Mouse (Mus musculus): ENCODE data around the gene Ephx1. TPM values are rescaled to one million over a fixed set of nuclear protein-coding genes. Genes with fewer than 3 reads are reported as not detected.

Ephx1 gene
- total and polyA plus RNA-seq, 3 experiments = not detected

DNA sequence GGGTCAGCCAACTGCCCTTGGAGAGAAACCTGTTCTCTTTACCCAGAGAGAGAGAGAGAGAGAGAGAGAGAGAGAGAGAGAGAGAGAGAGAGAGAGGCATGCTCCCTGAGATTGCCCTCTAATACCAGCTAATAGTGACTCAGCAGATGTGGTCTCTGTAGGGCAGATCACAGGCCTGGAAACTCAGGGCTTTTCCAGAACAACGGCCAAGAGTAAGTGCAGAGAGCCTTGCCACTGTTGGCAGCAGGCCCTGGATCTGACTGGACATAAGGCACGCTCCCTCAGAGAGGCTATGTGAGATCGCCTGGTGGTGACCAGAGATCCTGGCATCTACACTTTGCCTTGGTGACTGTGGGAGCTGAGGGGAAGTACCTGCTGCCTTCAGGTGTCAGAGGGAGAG, 10.9 kb downstream of the Ephx1 start:
- peaks cover 14% of the 10 kb centered on the region; the same call in 1 of the 2 replicates for H3K4me1 ChIP-seq (ENCODE audit: insufficient read depth, low read depth, low read length)
- TF ChIP-seq TAL1 (conservative IDR thresholded peaks at IDR 0.05; ENCODE audit: low read depth, low read length) = no peak
- no peak for TF ChIP-seq GATA1 (IDR thresholded peaks at IDR 0.05; ENCODE audit: borderline replicate concordance, low read length)
- TF ChIP-seq POLR2AphosphoS5 (IDR thresholded peaks at IDR 0.05; ENCODE audit: insufficient replicate concordance, low read depth, low read length) = no peak
- TF ChIP-seq GATA2 (IDR thresholded peaks at IDR 0.05; ENCODE audit: borderline replicate concordance, low read depth, low read length) = no peak
- TF ChIP-seq CTCF (IDR thresholded peaks at IDR 0.05; ENCODE audit: low read depth, low read length) = no peak
- H3K27me3 ChIP-seq (ENCODE audit: insufficient read depth, low read length) = peaks cover 67% of the 10 kb centered on the region
- no peaks in the 10 kb centered on the region for H3K36me3 ChIP-seq (replicated peaks)
- no peak overlapping the region for H3K4me3 ChIP-seq (ENCODE audit: low read depth, low read length)
- ATAC-seq (ENCODE audit: extremely low read depth, insufficient number of reproducible peaks, low FRiP score, poor library complexity, severe bottlenecking) (no peak), DNase-seq (ENCODE audit: low spot score) (no peak)
- no peaks in the 10 kb centered on the region for H3K9me3 ChIP-seq (replicated peaks)

DNA sequence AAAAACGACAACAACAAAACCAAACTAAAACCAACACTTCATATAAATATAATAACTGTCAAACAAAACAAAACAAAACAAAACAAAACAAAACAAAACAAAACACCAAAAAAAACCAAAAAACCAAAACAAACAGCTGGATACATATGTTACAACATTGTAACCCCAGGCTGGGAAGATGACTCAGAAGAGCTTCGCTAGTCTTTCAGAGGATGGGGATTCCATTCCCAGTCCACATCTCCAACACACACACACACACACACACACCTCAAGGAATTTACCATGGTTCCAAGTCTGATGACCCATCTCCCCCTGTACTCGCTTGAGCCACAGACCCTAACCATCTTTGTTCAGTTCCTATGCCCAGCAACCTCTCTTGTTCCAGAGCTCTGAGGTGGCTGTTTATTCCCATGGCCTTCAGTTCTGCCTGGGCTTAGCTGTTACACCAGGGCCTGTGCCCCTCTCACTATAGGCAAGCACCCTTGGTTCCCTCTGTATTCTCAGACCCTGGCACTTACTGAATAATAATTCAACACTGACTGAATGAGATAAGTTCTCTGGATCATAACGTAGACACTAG, 11.6 kb downstream of the Ephx1 start:
- no peak for DNase-seq (ENCODE audit: low spot score)
- H3K27me3 ChIP-seq (ENCODE audit: insufficient read depth, low read length) = peaks cover 65% of the 10 kb centered on the region

DNA sequence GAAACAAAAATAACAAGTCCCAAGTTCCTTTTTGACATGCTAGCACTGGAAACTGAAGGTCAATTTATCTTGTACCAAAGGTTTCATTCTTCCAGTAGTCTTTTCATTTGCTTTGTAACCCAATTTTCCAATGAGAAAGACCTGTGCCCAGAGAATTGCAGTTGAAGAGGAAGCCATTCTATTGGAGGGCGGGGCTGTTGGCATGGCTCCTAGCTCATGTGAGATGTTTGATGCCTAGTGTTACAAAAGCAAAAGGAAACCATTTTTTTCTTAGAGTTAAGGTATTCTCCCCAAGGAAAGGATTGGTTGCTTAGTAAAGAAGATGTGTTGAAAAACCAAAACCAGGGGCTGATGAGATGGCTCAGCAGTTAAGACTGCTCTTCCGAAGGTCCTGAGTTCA, 12.4 kb downstream of the Ephx1 start:
- no peaks in the 10 kb centered on the region for H3K36me3 ChIP-seq (replicated peaks)
- H3K4me3 ChIP-seq (ENCODE audit: low read depth, low read length) = no peak overlapping the region
- peaks cover 65% of the 10 kb centered on the region for H3K27me3 ChIP-seq (ENCODE audit: insufficient read depth, low read length)
- DNase-seq (ENCODE audit: low spot score) (no peak), ATAC-seq (ENCODE audit: extremely low read depth, insufficient number of reproducible peaks, low FRiP score, poor library complexity, severe bottlenecking) (no peak)
- no peaks in the 10 kb centered on the region for H3K9me3 ChIP-seq (replicated peaks)
- no peak for TF ChIP-seq GATA1 (IDR thresholded peaks at IDR 0.05; ENCODE audit: borderline replicate concordance, low read length)
- no peak for TF ChIP-seq TAL1 (conservative IDR thresholded peaks at IDR 0.05; ENCODE audit: low read depth, low read length)
- TF ChIP-seq GATA2 (IDR thresholded peaks at IDR 0.05; ENCODE audit: borderline replicate concordance, low read depth, low read length) = no peak
- TF ChIP-seq POLR2AphosphoS5 (IDR thresholded peaks at IDR 0.05; ENCODE audit: insufficient replicate concordance, low read depth, low read length) = no peak
- no peak for TF ChIP-seq CTCF (IDR thresholded peaks at IDR 0.05; ENCODE audit: low read depth, low read length)
- peaks cover 11% of the 10 kb centered on the region; the same call in 1 of the 2 replicates for H3K4me1 ChIP-seq (ENCODE audit: insufficient read depth, low read depth, low read length)

More for the DNA sequence above, 11.6 kb downstream of the Ephx1 start:
- ATAC-seq (ENCODE audit: extremely low read depth, insufficient number of reproducible peaks, low FRiP score, poor library complexity, severe bottlenecking) = no peak
- no peaks in the 10 kb centered on the region for H3K36me3 ChIP-seq (replicated peaks)
- H3K9me3 ChIP-seq (replicated peaks) = no peaks in the 10 kb centered on the region
- no peak for TF ChIP-seq POLR2AphosphoS5 (IDR thresholded peaks at IDR 0.05; ENCODE audit: insufficient replicate concordance, low read depth, low read length)
- no peak for TF ChIP-seq TAL1 (conservative IDR thresholded peaks at IDR 0.05; ENCODE audit: low read depth, low read length)
- TF ChIP-seq GATA1 (IDR thresholded peaks at IDR 0.05; ENCODE audit: borderline replicate concordance, low read length) = no peak
- TF ChIP-seq CTCF (IDR thresholded peaks at IDR 0.05; ENCODE audit: low read depth, low read length) = no peak
- TF ChIP-seq GATA2 (IDR thresholded peaks at IDR 0.05; ENCODE audit: borderline replicate concordance, low read depth, low read length) = no peak
- peaks cover 14% of the 10 kb centered on the region; the same call in 1 of the 2 replicates for H3K4me1 ChIP-seq (ENCODE audit: insufficient read depth, low read depth, low read length)
- H3K4me3 ChIP-seq (ENCODE audit: low read depth, low read length) = no peak overlapping the region

DNA sequence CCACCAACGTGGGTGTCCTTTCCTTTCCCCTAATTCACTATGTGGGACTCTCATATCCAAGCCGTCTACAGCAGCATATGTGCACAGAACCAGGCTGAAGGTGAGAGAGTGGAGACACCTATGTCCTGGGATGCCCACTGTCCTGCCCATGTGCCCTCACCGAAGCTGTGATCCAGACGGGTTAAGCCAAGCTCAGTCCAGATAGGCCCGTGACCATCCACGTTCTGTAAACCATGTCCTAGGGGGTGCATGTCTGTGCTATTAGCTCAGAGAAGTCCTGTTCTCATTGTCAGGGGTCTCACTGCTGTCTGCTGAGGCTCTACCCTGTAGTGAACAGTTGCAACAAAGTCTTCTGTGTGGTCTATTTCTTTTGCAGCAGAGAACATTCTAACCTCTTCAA, 12.9 kb downstream of the Ephx1 start:
- Histone ChIP-seq H3K4me1 (ENCODE audit: insufficient read depth, low read depth, low read length) (peaks cover 7% of the 10 kb centered on the region; the same call in 1 of the 2 replicates), H3K36me3 (replicated peaks) (no peaks in the 10 kb centered on the region), H3K4me3 (ENCODE audit: low read depth, low read length) (no peak overlapping the region), H3K9me3 (replicated peaks) (no peaks in the 10 kb centered on the region), H3K27me3 (ENCODE audit: insufficient read depth, low read length) (peaks cover 64% of the 10 kb centered on the region)
- no peak for ATAC-seq (ENCODE audit: extremely low read depth, insufficient number of reproducible peaks, low FRiP score, poor library complexity, severe bottlenecking)
- TF ChIP-seq GATA1 (IDR thresholded peaks at IDR 0.05; ENCODE audit: borderline replicate concordance, low read length) = no peak
- no peak for TF ChIP-seq GATA2 (IDR thresholded peaks at IDR 0.05; ENCODE audit: borderline replicate concordance, low read depth, low read length)
- no peak for TF ChIP-seq TAL1 (conservative IDR thresholded peaks at IDR 0.05; ENCODE audit: low read depth, low read length)
- no peak for TF ChIP-seq POLR2AphosphoS5 (IDR thresholded peaks at IDR 0.05; ENCODE audit: insufficient replicate concordance, low read depth, low read length)
- no peak for TF ChIP-seq CTCF (IDR thresholded peaks at IDR 0.05; ENCODE audit: low read depth, low read length)
- no peak for DNase-seq (ENCODE audit: low spot score)

DNA sequence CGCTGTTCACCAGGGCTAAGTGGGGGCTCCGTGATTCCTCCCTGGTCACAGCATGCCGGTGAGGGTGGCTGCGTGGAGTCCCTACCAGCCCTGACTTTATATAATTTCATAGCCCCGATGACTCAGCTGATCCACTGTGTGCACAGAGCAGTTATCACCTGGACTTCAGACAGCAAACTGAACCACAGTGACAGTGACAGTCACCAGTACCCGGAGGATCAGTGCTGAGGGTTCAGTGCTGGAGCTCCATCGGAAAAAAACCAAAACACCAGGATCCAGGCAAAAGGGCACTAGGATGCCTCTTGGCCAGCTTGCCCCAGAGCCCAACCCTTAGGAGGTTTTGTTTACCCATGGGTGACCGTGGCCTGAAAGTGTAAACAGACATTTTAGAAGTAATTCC, 15.4 kb downstream of the Ephx1 start:
- peaks cover 6% of the 10 kb centered on the region; the same call in 1 of the 2 replicates for H3K4me1 ChIP-seq (ENCODE audit: insufficient read depth, low read depth, low read length)
- TF ChIP-seq GATA2 (IDR thresholded peaks at IDR 0.05; ENCODE audit: borderline replicate concordance, low read depth, low read length) = no peak
- TF ChIP-seq GATA1 (IDR thresholded peaks at IDR 0.05; ENCODE audit: borderline replicate concordance, low read length) = no peak
- H3K36me3 ChIP-seq (replicated peaks) = no peaks in the 10 kb centered on the region
- H3K9me3 ChIP-seq (replicated peaks) = no peaks in the 10 kb centered on the region
- ATAC-seq (ENCODE audit: extremely low read depth, insufficient number of reproducible peaks, low FRiP score, poor library complexity, severe bottlenecking) = no peak
- H3K4me3 ChIP-seq (ENCODE audit: low read depth, low read length) = no peak overlapping the region
- H3K27me3 ChIP-seq (ENCODE audit: insufficient read depth, low read length) = peaks cover 65% of the 10 kb centered on the region
- no peak for DNase-seq (ENCODE audit: low spot score)

DNA sequence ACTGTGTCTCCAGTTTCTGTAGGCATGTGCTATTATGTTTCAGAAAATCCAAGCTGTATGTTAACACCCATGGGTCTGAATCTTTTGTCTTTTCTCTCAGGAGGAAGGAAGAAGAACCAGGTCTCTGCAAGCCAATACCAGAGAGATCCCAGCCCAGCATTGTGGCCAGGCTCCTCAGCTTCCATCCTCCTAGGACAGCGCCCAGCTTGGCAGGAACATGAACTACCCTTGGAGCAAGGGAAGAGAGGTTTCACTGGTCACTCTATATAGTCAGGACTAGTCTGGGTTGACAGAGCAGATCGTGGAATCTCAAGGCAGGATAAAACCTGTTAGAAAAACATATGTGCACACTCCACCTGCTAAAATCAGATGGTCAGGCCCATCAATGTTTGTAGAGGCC, 16.9 kb downstream of the Ephx1 start:
- ATAC-seq (ENCODE audit: extremely low read depth, insufficient number of reproducible peaks, low FRiP score, poor library complexity, severe bottlenecking) (no peak), DNase-seq (ENCODE audit: low spot score) (no peak)
- no peak overlapping the region for H3K4me3 ChIP-seq (ENCODE audit: low read depth, low read length)
- peaks cover 62% of the 10 kb centered on the region for H3K27me3 ChIP-seq (ENCODE audit: insufficient read depth, low read length)
- no peak for TF ChIP-seq POLR2AphosphoS5 (IDR thresholded peaks at IDR 0.05; ENCODE audit: insufficient replicate concordance, low read depth, low read length)
- TF ChIP-seq GATA1 (IDR thresholded peaks at IDR 0.05; ENCODE audit: borderline replicate concordance, low read length) = no peak
- no peak for TF ChIP-seq TAL1 (conservative IDR thresholded peaks at IDR 0.05; ENCODE audit: low read depth, low read length)
- TF ChIP-seq GATA2 (IDR thresholded peaks at IDR 0.05; ENCODE audit: borderline replicate concordance, low read depth, low read length) = no peak
- TF ChIP-seq CTCF (IDR thresholded peaks at IDR 0.05; ENCODE audit: low read depth, low read length) = no peak
- no peaks in the 10 kb centered on the region for H3K9me3 ChIP-seq (replicated peaks)
- H3K4me1 ChIP-seq (ENCODE audit: insufficient read depth, low read depth, low read length) = no peaks in the 10 kb centered on the region
- no peaks in the 10 kb centered on the region for H3K36me3 ChIP-seq (replicated peaks)
